Mouse (Mus musculus): ENCODE measurements around the gene Eml1. TPM values are rescaled to one million over a fixed set of nuclear protein-coding genes. Genes with fewer than 3 reads are reported as not detected.

The Eml1 gene
- total RNA-seq, 2 experiments from 2014 or later: 16.6 to 44.6 TPM

GRCm38 (mm10) chr12:108372241-108372640 lies 1.5 kb downstream of the Eml1 start:
- no peak for DNase-seq

GRCm38 (mm10) chr12:108373611-108374010 lies 2.9 kb downstream of the Eml1 start:
- no peak for DNase-seq

DNA sequence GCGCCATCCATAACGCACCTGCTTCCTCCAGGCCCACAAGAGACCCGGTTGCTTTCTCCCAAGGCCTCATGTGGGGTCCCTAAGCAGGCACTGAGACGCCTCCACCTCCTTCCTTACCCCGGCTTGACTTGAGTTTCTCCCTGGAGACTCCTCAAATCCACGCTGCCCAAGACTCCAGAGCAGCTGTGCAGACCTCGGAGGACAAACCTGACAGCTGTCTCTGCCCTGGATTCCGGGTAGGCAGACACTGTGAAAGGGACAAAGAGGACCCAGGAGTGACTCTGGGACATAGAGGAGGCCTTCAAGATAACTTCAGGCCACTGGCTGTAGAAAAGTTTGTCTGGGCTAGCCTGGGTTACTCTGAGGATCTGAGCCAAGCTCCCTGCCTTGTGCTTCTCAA lies 3.9 kb downstream of the Eml1 start:
- DNase-seq: no peak

GRCm38 (mm10) chr12:108378379-108379133 lies 7.8 kb downstream of the Eml1 start:
- no peak for DNase-seq

DNA sequence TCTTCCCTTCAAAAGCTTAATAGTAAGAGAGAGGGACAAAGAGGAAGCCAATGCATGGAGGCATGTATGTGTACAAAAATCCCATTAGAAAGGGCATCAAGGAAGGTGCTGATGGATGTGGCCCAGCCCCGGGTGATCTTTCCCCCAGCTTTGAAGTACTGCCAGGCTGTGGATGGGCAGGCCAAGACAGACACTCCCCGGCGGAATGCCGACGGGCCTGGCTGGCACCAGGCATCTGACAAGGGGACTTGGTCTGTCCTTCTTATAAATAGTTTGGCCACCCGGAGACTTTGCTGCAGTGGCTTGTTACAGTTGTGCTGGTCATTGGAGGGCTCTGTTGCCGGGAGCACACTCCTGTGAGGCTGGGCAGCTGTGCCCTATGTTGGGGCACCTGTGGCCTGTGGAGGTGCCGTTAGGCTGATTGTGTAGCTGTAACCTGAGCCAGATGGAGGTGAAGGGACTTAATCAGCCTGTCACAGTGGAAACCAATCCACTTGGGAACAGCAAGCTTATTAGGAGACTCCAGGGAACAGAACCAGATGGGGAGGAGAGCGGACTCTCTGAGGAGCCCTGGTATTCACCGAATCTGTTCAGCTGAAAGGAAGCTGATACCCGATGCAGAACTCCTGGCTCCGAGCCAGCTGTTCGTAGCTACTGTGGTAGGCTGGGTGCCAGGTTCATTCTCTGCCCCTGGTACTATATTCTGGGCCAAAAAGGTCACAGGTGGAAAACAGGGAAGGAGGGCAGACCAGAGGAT lies 15.9 kb downstream of the Eml1 start:
- peak; percentile 53 to 56 for DNase-seq

DNA sequence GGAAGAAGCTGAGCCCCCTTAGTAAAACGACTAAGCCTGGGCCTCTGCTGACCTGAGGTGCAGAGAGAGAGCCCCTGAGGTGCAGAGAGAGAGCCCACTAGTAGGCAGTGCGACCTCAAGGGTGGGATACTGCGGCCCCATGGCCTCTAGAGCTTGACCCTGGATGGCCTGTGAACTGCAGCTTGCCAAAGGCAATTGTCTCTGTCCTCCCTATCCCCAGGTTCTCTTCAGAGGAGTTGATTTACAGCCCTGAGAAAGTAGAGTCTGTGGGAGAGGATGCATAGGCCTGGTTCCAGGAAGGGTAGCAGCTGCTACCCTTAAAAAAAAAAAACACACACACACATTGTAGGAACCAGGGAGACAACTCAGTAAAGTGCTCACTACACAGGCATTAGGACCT lies 19.0 kb downstream of the Eml1 start:
- DNase-seq: no peak

GRCm38 (mm10) chr12:108392254-108393044 lies 21.7 kb downstream of the Eml1 start:
- DNase-seq: peak; percentile 65 to 72

GRCm38 (mm10) chr12:108393082-108393481 lies 22.3 kb downstream of the Eml1 start:
- peak in 1 of 2 experiments; percentile 26 for DNase-seq

DNA sequence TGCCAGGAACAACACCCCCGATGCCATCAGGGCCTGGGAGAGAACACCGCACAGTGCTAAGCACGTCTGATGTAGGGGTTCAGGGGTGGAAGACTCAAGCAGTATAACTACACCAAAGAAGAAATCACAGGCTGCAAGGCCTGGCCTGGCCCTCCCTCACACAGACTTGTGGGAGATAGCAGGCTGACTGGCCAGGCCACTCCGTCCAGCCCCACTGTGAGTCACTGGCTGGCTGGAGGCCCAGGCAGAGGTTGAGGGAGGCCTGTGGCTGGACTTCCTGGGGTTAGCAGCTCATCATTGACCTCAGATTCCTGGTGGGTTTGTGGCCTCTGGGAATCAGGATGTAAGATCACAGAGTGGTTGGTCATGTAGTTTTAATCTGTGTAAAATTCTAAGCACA lies 22.9 kb downstream of the Eml1 start:
- peak; percentile 98 to 99 for DNase-seq

GRCm38 (mm10) chr12:108394534-108395284 lies 24.0 kb downstream of the Eml1 start:
- DNase-seq: no peak

- peak in 1 of 2 experiments; percentile 27 for DNase-seq
Observed at GRCm38 (mm10) chr12:108395285-108395660, 24.5 kb downstream of the Eml1 start.

DNA sequence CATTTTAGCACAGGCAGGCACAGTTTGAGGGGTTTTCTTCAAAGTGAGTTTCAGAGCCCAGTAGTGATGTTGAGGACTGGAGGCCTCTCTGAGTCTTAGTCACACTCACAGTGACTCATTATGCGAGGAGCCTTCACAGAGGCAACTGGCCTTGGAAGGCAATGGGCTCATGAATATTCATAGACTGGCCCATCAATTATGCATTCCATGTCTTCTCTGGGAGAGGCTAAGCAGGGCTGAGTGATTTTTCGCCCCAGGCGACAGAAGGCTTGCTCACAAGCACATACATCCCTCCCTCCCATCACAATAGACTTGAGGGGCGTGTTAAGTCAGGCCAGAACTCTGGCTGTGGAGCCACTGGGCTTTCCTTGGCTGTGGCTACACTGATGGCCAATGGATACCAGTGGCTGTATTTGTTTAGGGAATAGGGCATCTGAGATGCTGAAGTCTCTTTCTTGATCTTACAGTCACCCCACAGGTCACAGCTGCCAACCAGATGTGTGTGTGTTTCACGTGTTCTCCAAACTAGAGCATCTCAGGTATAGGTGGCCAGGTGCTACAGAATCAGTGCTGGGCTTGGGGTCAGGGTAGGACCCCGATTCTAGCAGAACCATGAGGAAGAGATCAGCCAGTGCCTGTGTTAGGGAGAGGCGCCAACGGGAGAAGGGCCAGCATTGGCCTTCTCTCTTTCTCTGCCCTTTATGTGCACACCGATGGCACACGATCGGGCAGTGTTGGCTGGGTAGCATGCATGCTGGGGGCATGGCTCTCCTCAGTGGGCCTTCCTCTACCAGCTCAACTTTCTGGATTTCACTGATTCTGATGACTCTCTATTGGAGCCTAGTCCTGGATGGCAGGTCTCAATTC lies 25.6 kb downstream of the Eml1 start:
- DNase-seq: peak; percentile 56 to 58

GRCm38 (mm10) chr12:108398681-108399080 lies 27.9 kb downstream of the Eml1 start:
- peak; percentile 63 to 67 for DNase-seq

GRCm38 (mm10) chr12:108399191-108399590 lies 28.4 kb downstream of the Eml1 start:
- DNase-seq: no peak

GRCm38 (mm10) chr12:108400951-108401350 lies 30.2 kb downstream of the Eml1 start:
- peak in 1 of 2 experiments; percentile 16 for DNase-seq

DNA sequence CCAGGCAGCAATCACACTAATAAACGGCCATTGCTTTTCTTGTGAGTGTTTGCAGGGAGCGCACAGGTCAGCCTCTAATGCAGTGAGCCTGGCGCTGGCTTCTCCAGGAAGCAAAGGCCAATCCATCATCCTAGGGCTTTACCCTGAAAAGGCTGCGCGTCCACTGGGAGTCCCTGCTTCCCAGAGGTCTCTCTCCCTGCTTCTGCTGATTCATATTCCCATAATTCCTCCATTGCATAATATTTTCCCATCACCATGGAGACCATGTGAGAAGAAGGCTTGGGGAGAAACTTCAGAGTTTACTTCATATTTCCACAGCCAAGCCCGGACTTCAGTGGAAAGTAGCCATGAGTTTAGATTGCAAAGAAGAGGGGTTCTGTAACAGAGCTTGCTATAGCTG lies 33.2 kb downstream of the Eml1 start:
- peak; percentile 69 to 71 for DNase-seq

DNA sequence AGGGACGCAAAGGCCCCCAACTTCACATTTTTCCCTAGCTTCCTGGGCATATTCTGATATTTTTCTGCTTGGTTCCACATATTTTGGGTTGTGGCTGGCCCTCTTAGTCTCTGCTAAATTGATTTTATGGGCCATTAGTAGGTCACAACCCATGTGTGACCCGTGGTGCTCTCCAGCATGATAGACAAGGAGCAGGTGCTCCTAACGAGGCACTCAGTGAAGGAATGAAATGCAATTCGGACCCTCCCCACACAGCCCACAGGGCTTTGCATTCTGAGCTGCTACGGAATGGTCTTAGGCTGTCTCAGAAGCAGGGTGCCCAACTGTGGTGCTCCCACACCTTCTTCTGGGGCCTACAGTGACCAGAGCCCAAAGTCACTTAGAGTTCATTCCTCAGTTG lies 38.3 kb downstream of the Eml1 start:
- no peak for DNase-seq

GRCm38 (mm10) chr12:108410416-108411208 lies 39.9 kb downstream of the Eml1 start:
- DNase-seq: no peak

DNA sequence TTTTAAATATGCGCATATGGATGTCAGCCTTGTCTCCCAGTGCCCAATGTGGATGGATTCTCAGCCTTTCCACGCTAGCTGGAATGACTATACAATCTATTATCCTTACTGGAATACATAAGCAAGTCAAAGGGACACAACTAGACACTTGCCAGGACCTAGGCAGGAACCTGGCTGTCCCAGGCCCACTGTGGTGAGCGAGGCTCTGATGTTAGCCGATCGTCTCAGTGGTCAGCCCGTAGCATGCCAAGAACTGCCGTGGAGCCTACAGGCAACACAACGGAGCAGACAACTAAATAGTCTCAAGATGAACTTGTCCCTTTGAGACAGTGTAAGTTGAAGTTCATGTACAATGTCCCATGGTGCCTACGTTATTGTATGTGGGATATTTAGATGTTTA lies 44.2 kb downstream of the Eml1 start:
- no peak for DNase-seq

- no peak for DNase-seq
Observed at GRCm38 (mm10) chr12:108419570-108419969, 48.8 kb downstream of the Eml1 start.

Data from adrenal gland, postnatal 36 days (tissue).